In genomic region chr3:65764511-65765508, GRCm38 (mm10) we compare ENCODE assay signal across 10 mouse cellular contexts.
DNase-seq lines count a peak whose midpoint lies in the region; ATAC-seq and TF ChIP-seq lines count a peak whose summit lies in the region.
"Had no signal": no experiment of that assay in that cellular context is flagged by ENCODE, and none has a peak within 500 bp of the region (broad histone marks: within the 10 kb centered on the region; RNA-seq: fewer than 3 reads in every experiment).

No protein-coding gene starts in this region.

- H3K9me3 ChIP-seq in forebrain, embryonic 16.5 days (ENCODE audit: control insufficient read depth, low read length), result no peaks in the 10 kb centered on the region
- no peaks in the 10 kb centered on the region for H3K9me3 ChIP-seq in forebrain, embryonic 14.5 days (replicated peaks; ENCODE audit: control insufficient read depth, low read length)
- H3K9me3 ChIP-seq in midbrain, embryonic 10.5 days (replicated peaks), result no peaks in the 10 kb centered on the region
- H3K9me3 ChIP-seq in intestine, postnatal 0 days (ENCODE audit: control insufficient read depth), result no peaks in the 10 kb centered on the region
- no peaks in the 10 kb centered on the region for H3K9me3 ChIP-seq in embryonic facial prominence, embryonic 10.5 days

- no peaks in the 10 kb centered on the region for H3K36me3 ChIP-seq in forebrain, embryonic 16.5 days (ENCODE audit: control insufficient read depth, insufficient read depth)
- H3K36me3 ChIP-seq in forebrain, embryonic 14.5 days (ENCODE audit: control insufficient read depth, insufficient read depth, low read length), result no peaks in the 10 kb centered on the region
- no peaks in the 10 kb centered on the region for H3K36me3 ChIP-seq in midbrain, embryonic 10.5 days
- no peaks in the 10 kb centered on the region for H3K36me3 ChIP-seq in intestine, postnatal 0 days (ENCODE audit: control insufficient read depth, insufficient read depth)
- H3K36me3 ChIP-seq in embryonic facial prominence, embryonic 10.5 days (replicated peaks), result no peaks in the 10 kb centered on the region

- DNase-seq in forebrain, embryonic 14.5 days (ENCODE audit: low spot score), result no peak
- DNase-seq in A20 (ENCODE audit: low read depth, low spot score), result peak; percentile 44
- peak; percentile 18 for DNase-seq in induced T-regulatory cell, adult 2 months (ENCODE audit: low read depth)
- DNase-seq in midbrain, embryonic 10.5 days (ENCODE audit: low spot score), result no peak
- DNase-seq in embryonic facial prominence, embryonic 10.5 days (ENCODE audit: low spot score), result no peak
- DNase-seq in urinary bladder, postnatal 10 days (ENCODE audit: low spot score), result no peak
- DNase-seq: liver, postnatal 0 days had no signal

- no peak overlapping the region for H3K9ac ChIP-seq in forebrain, embryonic 16.5 days (replicated peaks; ENCODE audit: low read depth, low read length)
- H3K9ac ChIP-seq in forebrain, embryonic 14.5 days (ENCODE audit: low read length), result no peak overlapping the region
- no peak overlapping the region for H3K9ac ChIP-seq in intestine, postnatal 0 days (ENCODE audit: low read depth, low read length)
- H3K9ac ChIP-seq: liver, postnatal 0 days had no signal

- H3K4me3 ChIP-seq in forebrain, embryonic 16.5 days (replicated peaks; ENCODE audit: low read length), result no peak overlapping the region
- H3K4me3 ChIP-seq in forebrain, embryonic 14.5 days (ENCODE audit: low read depth, low read length), result no peak overlapping the region
- H3K4me3 ChIP-seq in midbrain, embryonic 10.5 days, result no peak overlapping the region
- no peak overlapping the region for H3K4me3 ChIP-seq in intestine, postnatal 0 days (ENCODE audit: low read depth, low read length)
- no peak overlapping the region for H3K4me3 ChIP-seq in embryonic facial prominence, embryonic 10.5 days
- H3K4me3 ChIP-seq: erythroblast, embryonic 14.5 days had no signal

- peaks cover 14% of the 10 kb centered on the region for H3K4me1 ChIP-seq in forebrain, embryonic 16.5 days (replicated peaks; ENCODE audit: control insufficient read depth, insufficient read depth, low read length)
- H3K4me1 ChIP-seq in forebrain, embryonic 14.5 days (ENCODE audit: control insufficient read depth, insufficient read depth, low read length), result peaks cover 11% of the 10 kb centered on the region
- peaks cover 41% of the 10 kb centered on the region for H3K4me1 ChIP-seq in midbrain, embryonic 10.5 days
- H3K4me1 ChIP-seq in intestine, postnatal 0 days (replicated peaks; ENCODE audit: control insufficient read depth, insufficient read depth, low read length), result peaks cover 4% of the 10 kb centered on the region
- H3K4me1 ChIP-seq in embryonic facial prominence, embryonic 10.5 days, result peaks cover 21% of the 10 kb centered on the region

- no peak overlapping the region for H3K27ac ChIP-seq in forebrain, embryonic 16.5 days (ENCODE audit: low read length)
- no peak overlapping the region for H3K27ac ChIP-seq in forebrain, embryonic 14.5 days (ENCODE audit: low read depth, low read length)
- H3K27ac ChIP-seq in midbrain, embryonic 10.5 days (replicated peaks), result peak overlapping the region; percentile 57; the same call in 1 of the 2 replicates
- H3K27ac ChIP-seq in intestine, postnatal 0 days (ENCODE audit: low read depth, low read length), result no peak overlapping the region
- no peak overlapping the region for H3K27ac ChIP-seq in embryonic facial prominence, embryonic 10.5 days (replicated peaks)

- no peak for TF ChIP-seq CTCF in intestine, postnatal 0 days (IDR thresholded peaks at IDR 0.05; ENCODE audit: low read depth)

- no peaks in the 10 kb centered on the region for H3K27me3 ChIP-seq in forebrain, embryonic 16.5 days (replicated peaks; ENCODE audit: control insufficient read depth, insufficient read depth, low read length)
- H3K27me3 ChIP-seq in forebrain, embryonic 14.5 days (replicated peaks; ENCODE audit: control insufficient read depth, insufficient read depth, low read length), result no peaks in the 10 kb centered on the region
- H3K27me3 ChIP-seq in midbrain, embryonic 10.5 days (ENCODE audit: low read depth, poor library complexity, severe bottlenecking), result no peaks in the 10 kb centered on the region; the same call in 1 of the 2 replicates
- H3K27me3 ChIP-seq in intestine, postnatal 0 days (replicated peaks; ENCODE audit: control insufficient read depth, insufficient read depth, low read length), result no peaks in the 10 kb centered on the region
- H3K27me3 ChIP-seq in embryonic facial prominence, embryonic 10.5 days (replicated peaks; ENCODE audit: low read depth, poor library complexity, severe bottlenecking), result no peaks in the 10 kb centered on the region

- no peak overlapping the region for H3K4me2 ChIP-seq in forebrain, embryonic 16.5 days (ENCODE audit: low read length)
- H3K4me2 ChIP-seq in forebrain, embryonic 14.5 days (ENCODE audit: low read length), result no peak overlapping the region
- no peak overlapping the region for H3K4me2 ChIP-seq in intestine, postnatal 0 days (replicated peaks; ENCODE audit: low read depth)

- WGBS in forebrain, embryonic 16.5 days, result 68% methylated on average over 20 of the region's 20 CpGs
- WGBS in forebrain, embryonic 14.5 days, result 68% methylated on average over 20 of the region's 20 CpGs
- 82% methylated on average over 20 of the region's 20 CpGs for WGBS in midbrain, embryonic 10.5 days
- WGBS in intestine, postnatal 0 days, result 75% methylated on average over 20 of the region's 20 CpGs
- WGBS in embryonic facial prominence, embryonic 10.5 days, result 83% methylated on average over 20 of the region's 20 CpGs

- ATAC-seq in forebrain, embryonic 16.5 days, result peak; percentile 37; the same call in 1 of the 2 replicates
- ATAC-seq in forebrain, embryonic 14.5 days, result no peak
- ATAC-seq in intestine, postnatal 0 days, result no peak
- ATAC-seq: liver, postnatal 0 days had no signal

Comparison
In these comparisons a context has a peak if more than half of its experiments do, and no peak if none do; other contexts are left out.
1. DNase-seq: peak in A20 (single experiment) and induced T-regulatory cell, adult 2 months (single experiment); none in forebrain, embryonic 14.5 days (single experiment), midbrain, embryonic 10.5 days (single experiment), embryonic facial prominence, embryonic 10.5 days (single experiment) and urinary bladder, postnatal 10 days (single experiment).